Mouse (Mus musculus) limb, embryonic 11.5 days (tissue): ENCODE results near the gene Prpf4b. TPM values are rescaled to one million over a fixed set of nuclear protein-coding genes. Genes with fewer than 3 reads are reported as not detected.
A peak's percentile ranks its signal among the peaks of the same experiment; 100 is the strongest.
"Not testable (repeated sequence)": the region's sequence is repeated elsewhere in the genome, so short reads cannot be mapped to it uniquely, and the experiment has no call there.

Experiments used
- ATAC-seq: fragments of 200-750 bp; cut with Nextera tagmentation; 2 replicates; pipeline ENCODE4 v1.8.0; 2017; ENCODE audit warnings: low read depth; ENCODE audit not compliant: insufficient number of reproducible peaks, low FRiP score, low TSS enrichment
- DNase-seq: peaks from one replicate; pipeline ENCODE4 v3.0.0-alpha.2; 2015; ENCODE audit warnings: low spot score
- H3K27ac ChIP-seq: fragments of 300-500 bp; sonication (generic); replicated peaks from 2 replicates; pipeline ENCODE4 v1.5.1; 2014; ENCODE audit warnings: low read depth, mild to moderate bottlenecking, low read length
- H3K27me3 ChIP-seq: fragments of 300-500 bp; sonication (generic); 2 replicates; pipeline ENCODE4 v1.6.1; 2014; ENCODE audit warnings: mild to moderate bottlenecking, low read length, mixed read lengths; ENCODE audit not compliant: control insufficient read depth, insufficient read depth
- H3K36me3 ChIP-seq: fragments of 300-500 bp; sonication (generic); 2 replicates; pipeline ENCODE4 v1.6.1; 2014; ENCODE audit warnings: mild to moderate bottlenecking, low read length, moderate library complexity, mixed read lengths; ENCODE audit not compliant: control insufficient read depth, insufficient read depth
- H3K4me1 ChIP-seq: fragments of 300-500 bp; sonication (generic); 2 replicates; pipeline ENCODE4 v1.6.1; 2014; ENCODE audit warnings: low read length, mixed read lengths; ENCODE audit not compliant: control insufficient read depth, insufficient read depth
- H3K4me2 ChIP-seq: fragments of 300-500 bp; sonication (generic); 2 replicates; pipeline ENCODE4 v1.6.1; 2014; ENCODE audit warnings: low read depth, mild to moderate bottlenecking, moderate library complexity; ENCODE audit not compliant: severe bottlenecking
- H3K4me3 ChIP-seq: fragments of 300-500 bp; sonication (generic); 2 replicates; pipeline ENCODE4 v1.5.1; 2014; ENCODE audit warnings: low read depth, low read length
- H3K9ac ChIP-seq: fragments of 300-500 bp; sonication (generic); 2 replicates; pipeline ENCODE4 v1.6.1; 2014; ENCODE audit warnings: mild to moderate bottlenecking, low read length
- H3K9me3 ChIP-seq: fragments of 300-500 bp; sonication (generic); 2 replicates; pipeline ENCODE4 v1.6.1; 2016; ENCODE audit warnings: low read length; ENCODE audit not compliant: control insufficient read depth
- WGBS: fragments of 180-500 bp; shearing (Covaris S2); extraction: QIAGEN DNeasy Blood & Tissue Kit; methylation state at CpG from one replicate; pipeline ENCODE4 v1.1.7; 2014; 5-methylcytosine and 5-hydroxymethylcytosine counted together
- polyA plus RNA-seq: library from polyadenylated mRNA; unstranded; fragments of >200 nt; fragmentation: Nextera tagmentation; extraction: Ambion mirVana; gene quantifications from 2 replicates; pipeline ENCODE4 v1.2.1, GENCODE M21; 2014

Prpf4b gene
- polyA plus RNA-seq, 1 experiment from 2014 or later: 97.8 TPM

DNA sequence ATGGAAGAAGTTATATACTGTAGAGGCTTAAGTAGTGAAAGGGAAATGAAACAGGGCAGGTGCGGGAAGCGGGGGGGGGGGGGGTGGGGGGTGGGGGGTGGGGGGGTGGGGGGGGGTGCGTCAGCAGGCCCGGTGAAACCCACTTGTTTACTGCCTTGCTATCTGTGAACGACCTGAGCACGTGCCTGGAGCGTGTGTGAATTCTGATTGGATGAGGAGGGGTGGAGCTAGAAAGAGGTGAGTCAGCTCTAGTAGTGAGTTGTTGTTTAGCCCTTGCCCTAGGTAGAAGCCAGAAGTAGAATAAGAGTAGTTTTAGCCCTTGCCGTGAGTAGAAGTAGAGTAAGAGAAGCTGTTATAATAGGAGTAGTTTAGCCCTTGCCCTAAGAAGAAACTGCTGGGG, 13.9 kb upstream of the Prpf4b start:
- ATAC-seq, H3K9me3 ChIP-seq, H3K9ac ChIP-seq, H3K4me2 ChIP-seq, DNase-seq, H3K27ac ChIP-seq, H3K27me3 ChIP-seq, H3K4me1 ChIP-seq, H3K36me3 ChIP-seq, H3K4me3 ChIP-seq: not testable (repeated sequence)
- 53% methylated on average over 7 of the region's 8 CpGs for WGBS

- Histone ChIP-seq H3K27me3 (no peaks in the 10 kb centered on the region), H3K4me2 (no peak overlapping the region), H3K4me1 (no peaks in the 10 kb centered on the region), H3K9me3 (no peaks in the 10 kb centered on the region), H3K27ac (no peak overlapping the region), H3K4me3 (no peak overlapping the region), H3K9ac (no peak overlapping the region), H3K36me3 (no peaks in the 10 kb centered on the region)
- ATAC-seq (no peak), DNase-seq (peak; percentile 24)
- 44% methylated on average over 7 of the region's 7 CpGs for WGBS
These were observed 10.5 kb upstream of the Prpf4b start for GRCm38 (mm10) chr13:34864420-34865169.

DNA sequence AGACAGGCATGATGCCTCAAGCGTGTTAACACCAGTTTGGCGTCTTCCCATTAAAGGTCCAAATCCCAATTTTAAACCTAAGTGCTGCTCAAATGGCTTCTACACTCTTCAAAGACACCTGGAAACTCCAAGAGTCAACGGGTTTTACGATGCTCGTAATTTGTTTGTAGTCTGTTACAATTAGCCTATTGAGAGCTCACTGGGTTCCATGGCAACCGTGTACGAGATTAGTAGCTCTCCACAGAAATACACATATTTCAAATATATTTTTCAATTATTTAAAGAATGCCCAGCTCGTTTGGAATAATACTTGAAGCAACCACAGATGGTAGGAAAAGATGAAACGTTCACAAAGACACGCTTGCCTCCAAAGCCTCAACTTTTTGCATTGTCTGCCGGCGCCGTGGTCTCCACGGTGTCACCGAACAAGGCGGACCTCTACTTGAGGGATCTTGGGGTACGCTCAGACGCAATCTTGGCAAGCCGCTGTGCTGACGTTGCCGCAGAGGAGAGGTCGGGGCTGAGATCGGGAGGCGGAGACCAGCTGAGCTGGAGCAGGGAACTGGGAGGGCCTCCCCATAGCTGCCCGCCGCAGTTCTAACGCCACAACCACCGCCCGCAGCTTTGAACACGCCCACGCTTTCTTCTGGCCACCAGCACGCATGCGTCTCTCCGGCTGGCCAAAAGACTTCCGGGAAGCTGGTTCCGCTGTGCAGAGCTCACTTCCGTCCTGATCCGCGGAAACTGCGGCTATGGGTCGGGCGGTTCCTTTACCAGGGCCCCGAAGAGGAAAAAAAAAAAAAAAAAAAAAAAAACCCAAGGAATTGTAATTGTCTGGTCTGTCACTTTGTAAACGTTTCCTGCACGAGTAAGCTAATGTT, 1.1 kb upstream of the Prpf4b start:
- ATAC-seq (peak; percentile 93), DNase-seq (peak; percentile 93)
- Histone ChIP-seq H3K27ac (peak overlapping the region; percentile 86), H3K4me1 (peaks cover 8% of the 10 kb centered on the region), H3K9me3 (no peaks in the 10 kb centered on the region), H3K9ac (peak overlapping the region; percentile 70), H3K36me3 (no peaks in the 10 kb centered on the region), H3K27me3 (no peaks in the 10 kb centered on the region), H3K4me3 (peak overlapping the region; percentile 88), H3K4me2 (peak overlapping the region; percentile 41)
- 2% methylated on average over 45 of the region's 45 CpGs for WGBS

DNA sequence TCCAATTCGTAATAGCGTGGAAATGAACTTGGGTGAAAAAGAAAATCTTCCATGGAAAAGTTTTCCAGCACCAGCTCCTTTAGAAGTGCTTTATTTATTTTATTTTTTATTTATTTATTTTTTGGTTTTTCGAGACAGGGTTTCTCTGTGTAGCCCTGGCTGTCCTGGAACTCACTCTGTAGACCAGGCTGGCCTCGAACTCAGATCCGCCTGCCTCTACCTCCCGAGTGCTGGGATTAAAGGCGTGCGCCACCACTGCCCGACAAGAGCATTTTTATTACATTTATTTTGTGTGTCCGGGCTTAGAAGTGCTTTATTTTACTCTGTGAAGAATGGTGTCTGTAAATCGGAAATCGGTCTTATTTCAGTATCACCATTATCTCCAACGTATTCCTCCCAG, 366 bp upstream of the Prpf4b start:
- DNase-seq, ATAC-seq, H3K9ac ChIP-seq, H3K27me3 ChIP-seq, H3K9me3 ChIP-seq, H3K36me3 ChIP-seq, H3K4me1 ChIP-seq: not testable (repeated sequence)
- Histone ChIP-seq H3K27ac (peak overlapping the region; percentile 96), H3K4me2 (peak overlapping the region; percentile 41), H3K4me3 (peak overlapping the region; percentile 88)
- WGBS: 16% methylated on average over 13 of the region's 13 CpGs

DNA sequence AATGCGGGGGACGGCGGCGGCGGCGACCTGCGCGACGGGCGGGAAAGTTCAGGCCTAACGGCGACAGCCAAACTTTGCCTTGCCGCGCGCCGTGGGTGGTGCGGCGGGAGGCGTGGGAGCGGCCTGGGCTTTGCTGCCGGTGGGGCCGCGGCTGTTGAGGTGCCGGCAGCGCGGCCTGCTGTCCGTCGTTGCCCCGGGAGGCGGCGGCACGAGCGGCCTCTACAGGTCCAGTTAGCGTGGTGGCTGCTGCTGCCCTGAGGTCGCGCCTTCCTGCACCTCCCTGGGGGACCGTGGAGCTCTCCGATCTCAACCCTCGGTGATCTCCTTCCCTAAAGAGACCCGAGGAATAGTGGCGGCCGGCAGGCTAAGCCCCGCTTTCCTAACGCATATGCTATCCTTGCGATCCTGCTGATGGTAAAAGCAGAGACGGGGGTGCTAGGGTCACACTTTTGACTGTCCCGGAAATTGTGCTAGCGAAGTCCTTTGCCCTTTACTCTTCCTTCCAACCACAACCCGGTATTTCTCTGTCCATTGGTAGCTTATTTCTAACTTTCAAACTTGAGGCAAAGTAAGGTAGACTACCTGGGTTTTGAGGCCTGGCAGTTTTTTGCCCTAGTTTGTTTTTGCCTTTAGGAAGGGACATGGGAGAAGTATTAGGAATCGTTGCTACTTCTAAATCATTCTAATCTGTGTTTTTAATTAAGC, 791 bp downstream of the Prpf4b start:
- DNase-seq: no peak
- peak overlapping the region; percentile 88 for H3K4me3 ChIP-seq
- H3K9ac ChIP-seq: peak overlapping the region; percentile 93
- H3K9me3 ChIP-seq: no peaks in the 10 kb centered on the region
- peak; percentile 6; the same call in 1 of the 2 replicates for ATAC-seq
- peaks cover 8% of the 10 kb centered on the region for H3K4me1 ChIP-seq
- H3K4me2 ChIP-seq: peak overlapping the region; percentile 61
- H3K27me3 ChIP-seq: no peaks in the 10 kb centered on the region
- peak overlapping the region; percentile 96 for H3K27ac ChIP-seq
- whole genome bisulfite sequencing: under 1% methylated on average over 45 of the region's 50 CpGs
- no peaks in the 10 kb centered on the region for H3K36me3 ChIP-seq

DNA sequence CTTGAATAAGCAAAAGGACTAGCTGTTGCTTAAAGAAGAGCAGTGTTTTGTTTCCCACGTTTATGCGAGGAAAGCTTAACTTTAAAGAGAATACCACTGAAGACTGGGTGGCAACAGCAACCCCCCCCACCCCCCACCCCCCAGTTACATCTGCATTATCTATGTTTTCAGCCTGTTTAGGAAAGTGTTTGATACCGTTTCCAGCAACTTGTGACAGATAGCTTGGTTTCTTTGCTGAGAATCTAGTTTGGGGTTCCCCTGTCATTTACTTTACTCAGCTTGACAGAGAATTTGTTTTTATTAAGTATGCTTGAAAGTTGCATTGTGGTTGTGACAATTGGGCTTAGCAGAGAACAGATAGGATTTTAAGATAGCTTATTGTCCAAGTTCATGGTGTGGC, 1.4 kb downstream of the Prpf4b start:
- Histone ChIP-seq H3K9ac (peak overlapping the region; percentile 93; the same call in 1 of the 2 replicates), H3K4me2 (peak overlapping the region; percentile 61), H3K9me3 (no peaks in the 10 kb centered on the region), H3K36me3 (no peaks in the 10 kb centered on the region; the same call in 1 of the 2 replicates), H3K27ac (no peak overlapping the region), H3K4me3 (peak overlapping the region; percentile 88), H3K4me1 (peaks cover 8% of the 10 kb centered on the region), H3K27me3 (no peaks in the 10 kb centered on the region)
- ATAC-seq (no peak), DNase-seq (no peak)
- 13% methylated on average over 3 of the region's 3 CpGs for WGBS

DNA sequence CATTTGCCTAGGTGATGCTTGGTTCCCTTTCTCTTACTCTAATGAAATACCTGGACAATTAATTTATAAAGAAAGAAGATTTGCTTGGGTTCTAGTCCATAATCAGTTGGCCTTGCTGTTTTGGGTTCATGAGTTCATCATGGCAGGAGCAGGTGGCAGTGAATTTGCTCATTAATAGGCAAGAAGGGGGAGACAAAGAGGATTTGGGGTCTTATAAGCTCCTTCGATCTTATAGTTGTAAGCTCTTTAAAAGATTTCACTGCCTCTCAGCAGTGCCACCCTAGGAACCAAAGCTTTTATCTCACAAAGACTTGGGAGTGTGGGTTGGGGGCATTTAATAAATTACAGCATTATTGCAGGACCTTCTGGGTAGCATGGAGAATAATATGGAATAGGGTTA, 17.8 kb downstream of the Prpf4b start:
- Histone ChIP-seq H3K9me3 (no peaks in the 10 kb centered on the region), H3K27me3 (no peaks in the 10 kb centered on the region), H3K4me2 (no peak overlapping the region), H3K4me1 (no peaks in the 10 kb centered on the region), H3K4me3 (no peak overlapping the region), H3K9ac (no peak overlapping the region), H3K36me3 (peaks cover 31% of the 10 kb centered on the region), H3K27ac (no peak overlapping the region)
- ATAC-seq (no peak), DNase-seq (no peak)
- WGBS: 89% methylated on average over 1 of the region's 1 CpGs

DNA sequence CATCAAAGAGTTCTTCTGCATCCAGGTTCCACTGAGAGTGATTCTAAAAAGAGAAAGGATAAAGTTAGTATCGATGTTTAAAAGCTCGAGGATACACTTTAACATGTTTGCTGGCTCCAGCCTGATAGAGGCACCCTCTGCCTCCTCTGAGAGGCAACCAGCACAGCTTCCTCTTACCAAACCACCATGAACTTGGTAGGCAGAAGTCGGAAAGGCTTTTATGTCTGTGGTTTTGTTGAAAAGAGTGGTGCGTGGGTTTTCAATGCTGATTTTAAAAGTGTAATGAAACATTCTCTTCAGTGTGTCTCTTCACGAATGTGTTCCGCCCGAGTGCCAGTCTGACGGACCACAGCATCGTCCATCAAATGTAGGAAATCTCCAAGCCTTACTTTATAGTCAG, 39.5 kb downstream of the Prpf4b start:
- no peaks in the 10 kb centered on the region for H3K9me3 ChIP-seq
- no peaks in the 10 kb centered on the region for H3K36me3 ChIP-seq
- H3K4me1 ChIP-seq: no peaks in the 10 kb centered on the region
- H3K4me3 ChIP-seq: no peak overlapping the region
- ATAC-seq (no peak), DNase-seq (no peak)
- H3K4me2 ChIP-seq: no peak overlapping the region
- no peak overlapping the region for H3K27ac ChIP-seq
- H3K27me3 ChIP-seq: no peaks in the 10 kb centered on the region
- WGBS: 87% methylated on average over 9 of the region's 9 CpGs
- no peak overlapping the region for H3K9ac ChIP-seq
